Comparison of ENCODE assay signal across 8 mouse cellular contexts in genomic region chr3:84654900-84655784, GRCm38 (mm10). TPM values are rescaled to one million over a fixed set of nuclear protein-coding genes. Genes with fewer than 3 reads are reported as not detected.
A peak's percentile ranks its signal among the peaks of the same experiment; 100 is the strongest.
DNase-seq lines count a peak whose midpoint lies in the region; ATAC-seq and TF ChIP-seq lines count a peak whose summit lies in the region.

No protein-coding gene starts in this region.

- TF ChIP-seq POLR2A in heart, adult 2 months (IDR thresholded peaks at IDR 0.05; ENCODE audit: insufficient read depth, low read depth, low read length), result no peak

- H3K4me1 ChIP-seq in heart, adult 2 months (ENCODE audit: control insufficient read depth, insufficient read depth, low read length), result peaks cover 4% of the 10 kb centered on the region; the same call in 1 of the 2 replicates
- peaks cover 28% of the 10 kb centered on the region for H3K4me1 ChIP-seq in heart, embryonic 16.5 days (ENCODE audit: control insufficient read depth, insufficient read depth, low read length)
- peaks cover 27% of the 10 kb centered on the region for H3K4me1 ChIP-seq in midbrain, embryonic 10.5 days

- 0 out of 2 replicates have a peak, but pooled peaks have one; percentile 7 for ATAC-seq in heart, embryonic 16.5 days (replicated peaks; ENCODE audit: extremely low read depth, insufficient read depth, low FRiP score)
- no peak for ATAC-seq in activated CD4-positive, CD25-positive, alpha-beta regulatory T cell, adult 4 months

- no peaks in the 10 kb centered on the region for H3K36me3 ChIP-seq in heart, adult 2 months (ENCODE audit: control insufficient read depth, insufficient read depth, low read length)
- no peaks in the 10 kb centered on the region for H3K36me3 ChIP-seq in heart, embryonic 16.5 days (ENCODE audit: control insufficient read depth, insufficient read depth)
- no peaks in the 10 kb centered on the region for H3K36me3 ChIP-seq in midbrain, embryonic 10.5 days

- no peak overlapping the region for H3K9ac ChIP-seq in heart, adult 2 months (ENCODE audit: low read depth, low read length)
- H3K9ac ChIP-seq in heart, embryonic 16.5 days (ENCODE audit: low read length), result peak overlapping the region; percentile 40; the same call in 1 of the 2 replicates

- WGBS in heart, adult 2 months, result 32% methylated on average over 16 of the region's 16 CpGs
- 23% methylated on average over 16 of the region's 16 CpGs for WGBS in heart, embryonic 16.5 days
- 13% methylated on average over 16 of the region's 16 CpGs for WGBS in midbrain, embryonic 10.5 days

- no peaks in the 10 kb centered on the region for H3K9me3 ChIP-seq in heart, embryonic 16.5 days (replicated peaks; ENCODE audit: control insufficient read depth, low read length)
- H3K9me3 ChIP-seq in midbrain, embryonic 10.5 days (replicated peaks), result 0 out of 2 replicates have a peak, but pooled peaks cover 10% of the 10 kb centered on the region

- H3K27me3 ChIP-seq in heart, adult 2 months (ENCODE audit: control insufficient read depth, insufficient read depth, low read length), result no peaks in the 10 kb centered on the region
- no peaks in the 10 kb centered on the region for H3K27me3 ChIP-seq in heart, embryonic 16.5 days (ENCODE audit: control insufficient read depth, insufficient read depth, low read length)
- peaks cover 35% of the 10 kb centered on the region for H3K27me3 ChIP-seq in midbrain, embryonic 10.5 days (ENCODE audit: low read depth, poor library complexity, severe bottlenecking)

- TF ChIP-seq EP300 in heart, adult 2 months (IDR thresholded peaks at IDR 0.05; ENCODE audit: insufficient read depth, low read depth, low read length), result no peak

- no peaks in the 10 kb centered on the region for H3K79me2 ChIP-seq in heart, adult 2 months (replicated peaks; ENCODE audit: control insufficient read depth, insufficient read depth, low read length)

- no peak for DNase-seq in heart, adult 2 months
- no peak for DNase-seq in heart, postnatal 36 days
- DNase-seq in ES-CJ7 (ENCODE audit: low read depth, low spot score), result peak; percentile 71
- no peak for DNase-seq in midbrain, embryonic 10.5 days (ENCODE audit: low spot score)
- DNase-seq in kidney, postnatal 4 days, result no peak
- DNase-seq in kidney, adult 18-20 months, result no peak

- no peak for TF ChIP-seq CTCF in heart, adult 2 months (IDR thresholded peaks at IDR 0.05)

- peak overlapping the region; percentile 55 for H3K4me2 ChIP-seq in heart, embryonic 16.5 days (ENCODE audit: low read depth, low read length)

- 0 out of 2 replicates have a peak overlapping the region, but pooled peaks have one; percentile 6 for H3K4me3 ChIP-seq in heart, adult 2 months
- H3K4me3 ChIP-seq in heart, embryonic 16.5 days (ENCODE audit: low read length), result no peak overlapping the region; the same call in none of the 2 replicates
- peak overlapping the region; percentile 42 for H3K4me3 ChIP-seq in midbrain, embryonic 10.5 days

- no peak overlapping the region for H3K27ac ChIP-seq in heart, adult 2 months
- peak overlapping the region; percentile 85 for H3K27ac ChIP-seq in heart, embryonic 16.5 days (ENCODE audit: low read length)
- H3K27ac ChIP-seq in midbrain, embryonic 10.5 days (replicated peaks), result 0 out of 2 replicates have a peak overlapping the region, but pooled peaks have one; percentile 57

- intact Hi-C loops in heart, adult 2 months (cut with DNase I), result no loop called here
- intact Hi-C loops in heart, postnatal 36 days (cut with DNase I), result no loop called here

RNA-seq across cellular contexts. Expression of gene Tmem154, which starts 10.8 kb away (rescaled TPM):
- total RNA-seq in heart, adult 2 months (2021), result 1 to 10 TPM; 1.6 to 2.1 TPM
- 2.1 TPM in 2 replicates for polyA plus RNA-seq in heart, adult 2 months (2012; rRNA removed)
- 1 to 10 TPM; 1.6 to 2.6 TPM for total RNA-seq in heart, postnatal 36 days (2021)
- polyA plus RNA-seq in heart, embryonic 16.5 days (2015; fragmentation: Nextera tagmentation; extraction: Ambion mirVana), result 2.0 and 3.1 TPM in 2 replicates
- 0.25 and 0.29 TPM in 2 replicates for polyA plus RNA-seq in midbrain, embryonic 10.5 days (2016; fragmentation: Nextera tagmentation; extraction: Ambion mirVana)
- 100 to 1,000 TPM; 124 to 153 TPM for polyA plus RNA-seq in activated CD4-positive, CD25-positive, alpha-beta regulatory T cell, adult 4 months (2017; shearing (Covaris generic))

Comparison
In these comparisons a context has a peak if more than half of its experiments do, and no peak if none do; other contexts are left out.
1. RNA of gene Tmem154, which starts 10.8 kb away (polyA plus RNA-seq): 124 to 153 TPM in activated CD4-positive, CD25-positive, alpha-beta regulatory T cell, adult 4 months; 2.0 to 3.1 TPM in heart, embryonic 16.5 days, 2.1 TPM in heart, adult 2 months and 0.25 to 0.29 TPM in midbrain, embryonic 10.5 days; every median in the first group is over 10 times any median in the second.